Mouse (Mus musculus) telencephalon, adult 2 months (tissue): ENCODE data around the gene Rhoq.

Experiments
- DNase-seq: peaks from one replicate; pipeline ENCODE4 v3.0.0-alpha.2; 2011; ENCODE audit warnings: low read depth, low spot score

Gene Rhoq

DNA sequence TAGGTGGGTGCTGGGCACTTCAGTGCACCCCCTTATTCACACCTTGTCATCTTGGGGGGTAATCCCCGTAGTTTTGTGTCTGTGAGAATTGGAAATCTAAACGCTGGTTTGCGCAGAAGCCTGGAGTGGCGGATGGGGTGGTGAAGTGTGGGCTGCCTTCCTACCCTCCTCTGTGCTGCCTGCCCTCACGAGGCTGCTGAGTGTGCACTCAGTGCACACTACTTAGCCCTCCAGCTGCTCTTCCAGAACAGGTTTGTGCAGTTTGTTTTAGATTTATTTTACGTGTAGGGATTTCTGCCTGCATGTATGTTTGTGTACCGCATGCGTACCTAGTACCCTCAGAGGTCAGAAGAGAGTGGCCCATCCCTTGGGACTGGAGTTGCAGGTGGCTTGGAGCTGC, 28.4 kb downstream of the Rhoq start:
- DNase-seq, result no peak

DNA sequence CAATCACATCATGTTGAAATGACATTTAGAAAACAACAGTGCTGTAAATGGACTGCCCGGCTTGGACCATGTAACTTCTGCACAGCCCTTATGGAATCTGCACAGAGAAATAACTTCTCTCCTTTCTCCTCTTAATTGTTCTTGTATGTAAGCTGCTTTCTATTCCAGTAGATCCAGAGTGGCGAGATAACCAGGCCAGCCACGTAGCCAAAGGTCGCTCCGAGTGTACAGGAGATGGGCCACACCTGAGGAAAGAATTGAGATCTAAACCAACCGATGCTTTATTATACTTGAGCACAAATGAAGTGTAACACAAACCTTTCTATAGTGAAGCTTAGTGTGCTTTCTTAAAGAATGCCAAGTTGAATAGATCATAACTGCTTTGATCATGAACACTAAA, 34.4 kb downstream of the Rhoq start:
- DNase-seq, result no peak

DNA sequence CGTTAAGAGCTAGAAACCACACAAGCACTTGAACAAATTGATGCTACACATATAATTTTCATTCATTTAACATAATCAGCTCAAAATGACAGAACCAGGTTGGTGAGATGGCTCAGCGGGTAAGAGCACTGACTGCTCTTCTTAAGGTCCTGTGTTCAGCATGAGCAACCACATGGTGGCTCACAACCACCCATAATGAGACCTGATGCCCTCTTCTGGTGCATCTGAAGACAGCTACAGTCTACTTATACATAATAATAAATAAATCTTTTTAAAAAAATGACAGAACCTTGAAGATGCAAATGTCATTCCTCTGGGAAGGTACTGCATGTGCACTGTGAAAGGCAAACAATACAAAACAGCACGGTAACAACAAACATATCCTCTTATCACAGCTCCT, 46.1 kb downstream of the Rhoq start:
- DNase-seq, result no peak

DNA sequence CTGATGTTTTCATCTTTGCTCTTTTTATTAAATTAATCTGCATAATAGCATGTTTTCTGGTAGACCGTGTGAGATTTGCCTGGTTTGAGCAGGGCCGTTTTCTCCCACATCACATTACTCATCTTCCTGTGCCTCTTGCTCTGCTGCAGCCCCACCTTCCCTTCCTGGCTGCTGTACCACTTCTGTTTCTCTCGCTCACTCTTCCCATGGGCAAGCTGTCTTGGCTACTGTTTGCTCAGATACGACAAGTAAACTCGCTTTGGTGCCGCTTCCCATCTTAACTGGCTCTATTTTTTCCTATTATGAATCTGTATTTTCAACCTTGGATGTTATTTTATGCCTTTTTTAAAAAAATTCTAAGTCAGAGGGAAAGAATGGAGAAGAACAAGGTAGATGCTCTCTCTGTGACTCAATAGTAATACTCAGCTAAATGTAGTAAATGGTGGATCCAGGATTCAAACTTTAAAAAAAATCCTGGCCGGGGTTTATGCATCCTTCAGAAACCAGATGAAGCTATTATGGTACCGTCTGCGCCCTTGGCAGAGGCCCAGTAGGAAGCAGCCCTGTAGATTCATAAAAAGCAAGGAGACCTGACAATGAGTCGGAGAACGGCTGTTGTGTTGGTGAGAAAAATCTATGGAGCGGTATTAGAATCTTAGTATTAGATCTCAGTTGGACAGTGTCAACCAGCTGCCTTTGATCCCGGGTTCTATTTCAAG, 48.6 kb downstream of the Rhoq start:
- peak; percentile 54 for DNase-seq

DNA sequence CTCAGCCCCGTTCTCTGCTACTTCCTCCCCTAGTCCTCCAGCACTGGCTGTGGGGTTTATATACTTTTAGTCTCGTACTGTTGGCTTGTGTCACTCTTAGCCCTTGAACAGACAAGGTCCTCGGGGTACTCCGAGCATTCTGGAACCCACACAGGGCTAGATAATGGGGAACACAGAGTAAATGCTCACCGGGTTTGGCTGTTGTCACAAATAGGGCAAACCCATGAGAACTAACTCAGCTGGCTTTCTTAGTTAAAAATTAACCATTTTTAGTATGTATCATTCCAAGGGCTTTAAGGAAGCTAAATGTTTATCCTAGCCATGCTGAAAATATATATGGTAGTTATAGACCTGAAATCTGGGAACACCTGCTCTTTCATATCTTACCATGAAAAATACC, 56.8 kb downstream of the Rhoq start:
- no peak for DNase-seq

DNA sequence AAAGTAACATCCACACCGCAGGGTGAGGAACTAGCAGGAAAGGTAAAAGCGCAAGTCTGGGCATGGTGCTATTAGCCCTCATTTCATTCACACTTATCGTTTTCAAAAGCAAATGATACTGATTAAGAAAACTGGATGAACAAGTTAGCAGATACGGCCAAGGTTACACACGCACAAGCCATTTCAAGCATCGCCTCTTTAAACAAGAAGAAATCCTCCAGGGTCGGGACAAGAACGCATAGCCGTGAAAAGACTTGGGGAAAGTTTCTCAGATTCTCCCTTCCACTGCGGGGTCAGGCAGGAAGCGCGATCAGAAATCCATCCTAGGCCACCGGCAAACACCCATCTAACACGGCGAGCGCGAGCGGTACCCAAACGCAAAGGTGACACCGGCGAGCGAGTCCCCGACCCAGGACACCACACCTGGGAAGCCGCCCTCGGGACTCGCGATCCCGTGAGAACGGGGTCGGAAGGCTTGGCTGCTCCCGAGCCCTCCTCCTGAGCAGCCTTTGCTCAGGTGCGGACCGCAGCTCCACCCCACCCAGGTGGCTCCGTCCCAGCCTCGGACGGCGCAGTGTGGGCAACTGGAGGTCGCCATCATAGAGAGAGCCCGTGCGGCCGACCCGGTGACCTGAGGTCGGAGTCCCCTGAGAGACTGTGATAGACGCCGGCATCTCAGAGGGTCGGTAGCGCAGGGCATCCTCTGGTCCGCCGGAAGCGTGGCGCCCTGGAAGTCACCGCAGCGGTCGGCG, 61.8 kb downstream of the Rhoq start:
- DNase-seq, result no peak

DNA sequence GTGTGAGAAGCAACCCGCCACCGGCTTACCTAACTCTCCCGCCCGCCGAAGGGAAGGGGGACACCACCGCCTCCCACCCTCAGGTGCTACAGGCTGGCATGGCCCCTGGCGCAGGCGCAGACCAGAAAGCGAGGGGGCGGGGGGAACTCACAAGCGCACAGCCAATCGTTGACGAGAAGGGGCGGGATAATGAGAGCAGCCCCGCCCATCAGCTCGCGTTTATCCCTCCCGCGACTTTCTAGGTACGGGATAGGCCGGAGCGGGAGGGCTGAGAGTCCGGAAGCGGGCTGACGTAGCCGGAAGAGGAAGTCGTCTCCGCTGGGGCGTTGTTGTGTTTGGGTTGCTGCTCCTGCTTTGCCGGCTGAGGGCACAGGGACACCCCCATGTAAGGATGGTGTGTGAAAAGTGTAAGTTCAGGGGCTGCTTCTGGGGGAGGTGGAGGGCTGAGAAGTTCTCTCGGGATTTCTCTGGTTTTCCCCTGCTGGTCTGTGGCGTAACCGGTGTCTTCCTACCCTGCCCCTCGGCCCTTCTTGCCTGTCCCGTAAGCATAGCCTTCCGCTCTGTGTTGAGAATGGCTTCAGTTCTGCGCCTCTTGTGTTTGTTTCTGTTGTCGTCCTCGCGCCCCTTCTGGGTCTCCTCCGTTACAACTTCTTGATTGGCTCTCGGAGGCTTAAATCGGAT, 62.5 kb downstream of the Rhoq start, which contains the start of the genes Pigf and Cript:
TSS of gene Pigf (minus strand) at position 138 of the 681 bp plus-strand sequence.
TSS of gene Cript (plus strand) at position 282 of the 681 bp plus-strand sequence.
- DNase-seq, result peak; percentile 97

DNA sequence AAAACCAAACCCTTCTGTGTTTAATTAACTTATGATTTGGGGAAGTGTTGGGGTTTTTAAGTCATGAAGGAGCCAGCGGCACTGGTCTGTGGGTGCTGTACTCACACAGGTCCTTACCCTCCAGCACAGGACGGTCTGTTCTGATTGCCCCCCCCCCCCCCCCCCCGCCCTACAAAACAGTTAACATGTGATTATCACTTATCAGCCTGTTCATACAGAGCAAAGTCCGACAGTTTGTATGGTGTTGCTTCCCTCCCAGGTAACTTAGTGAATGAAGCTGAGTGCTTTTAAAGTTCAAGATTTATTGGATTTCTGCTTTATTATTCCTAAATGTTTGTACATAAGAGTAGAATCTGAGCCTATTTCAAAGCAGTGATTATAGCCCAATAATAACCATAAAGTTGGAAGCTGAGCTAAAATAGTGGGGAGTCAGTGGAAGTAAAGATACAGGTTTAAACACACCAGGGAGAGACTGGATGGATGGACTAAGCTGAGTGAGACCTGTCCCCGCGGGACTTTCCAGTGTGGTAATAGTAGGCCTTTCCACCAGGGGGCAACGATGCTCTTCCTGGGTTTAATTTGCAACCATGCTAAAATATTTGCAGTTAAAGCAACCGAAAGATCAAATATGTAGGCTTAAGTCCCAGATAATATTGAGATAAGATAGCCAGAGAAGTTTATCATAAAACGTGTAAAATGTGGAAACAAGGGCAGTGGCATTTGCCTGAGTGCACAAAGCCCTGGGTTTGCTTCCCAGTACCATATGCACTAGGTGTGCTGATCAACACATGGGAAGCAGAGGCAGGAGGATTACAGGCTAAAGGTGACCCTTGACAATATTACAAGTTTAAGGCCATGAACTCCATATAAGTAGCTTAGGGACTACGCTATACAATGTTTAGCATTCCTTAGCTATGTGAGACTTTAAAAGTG, 73.5 kb downstream of the Rhoq start:
- DNase-seq, result peak; percentile 34

DNA sequence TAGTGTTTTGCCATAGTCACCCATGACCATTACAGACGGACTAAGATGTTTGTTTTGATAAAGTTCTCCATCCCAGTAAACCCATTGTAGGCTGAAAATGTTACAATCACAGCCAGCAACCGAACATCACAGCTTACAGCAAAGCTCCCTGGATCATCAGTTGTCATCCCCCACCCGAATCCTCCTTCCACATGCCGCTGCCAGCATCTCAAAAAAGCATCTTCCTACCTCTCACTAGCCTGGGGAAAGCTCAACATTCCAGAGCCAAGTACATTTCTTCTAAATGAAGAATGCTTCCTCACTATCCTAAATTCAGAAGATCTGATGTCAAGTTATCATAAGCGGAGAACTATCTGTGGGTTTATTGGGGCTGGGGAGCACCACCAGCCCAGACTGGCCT, 75.6 kb downstream of the Rhoq start:
- DNase-seq, result peak; percentile 68

DNA sequence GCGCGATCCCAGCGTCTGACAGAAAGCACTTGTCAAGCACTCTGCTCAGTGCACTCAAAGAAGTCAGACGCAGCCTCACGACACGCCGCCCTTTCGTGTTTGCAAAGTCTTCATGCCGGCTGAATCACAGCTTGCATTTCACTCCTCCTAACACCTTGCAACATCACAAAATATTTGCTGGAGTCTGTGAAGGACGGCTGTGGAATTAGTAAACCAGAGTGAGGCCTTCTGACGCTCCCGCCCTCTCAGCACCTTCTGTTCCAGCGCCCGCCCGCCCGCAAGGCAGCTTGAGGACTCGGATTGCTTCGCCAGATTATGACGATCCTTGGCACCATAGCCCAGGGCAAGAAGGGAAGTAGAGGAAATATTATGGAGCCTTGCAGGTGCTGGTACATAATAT, 78.9 kb downstream of the Rhoq start:
- peak; percentile 72 for DNase-seq

DNA sequence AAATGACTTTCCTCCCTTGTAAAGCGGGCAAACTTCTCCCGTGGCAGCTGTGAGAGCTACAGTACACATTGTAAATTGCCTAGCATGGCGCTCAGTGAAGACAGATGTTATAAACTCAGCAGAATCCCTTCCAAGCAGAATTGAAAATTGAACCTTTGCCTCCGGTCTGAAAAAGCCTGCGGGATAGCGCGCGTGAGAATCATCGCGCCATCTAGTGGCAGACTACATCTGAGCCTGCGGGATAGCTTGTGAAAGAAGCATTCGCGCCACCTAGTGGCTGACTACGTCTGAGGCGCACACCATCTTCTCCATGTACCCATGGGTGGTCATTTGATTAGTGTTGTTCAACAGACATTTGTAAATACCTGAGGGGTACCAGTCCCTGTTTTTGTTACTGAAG, 81.5 kb downstream of the Rhoq start:
- peak; percentile 88 for DNase-seq

DNA sequence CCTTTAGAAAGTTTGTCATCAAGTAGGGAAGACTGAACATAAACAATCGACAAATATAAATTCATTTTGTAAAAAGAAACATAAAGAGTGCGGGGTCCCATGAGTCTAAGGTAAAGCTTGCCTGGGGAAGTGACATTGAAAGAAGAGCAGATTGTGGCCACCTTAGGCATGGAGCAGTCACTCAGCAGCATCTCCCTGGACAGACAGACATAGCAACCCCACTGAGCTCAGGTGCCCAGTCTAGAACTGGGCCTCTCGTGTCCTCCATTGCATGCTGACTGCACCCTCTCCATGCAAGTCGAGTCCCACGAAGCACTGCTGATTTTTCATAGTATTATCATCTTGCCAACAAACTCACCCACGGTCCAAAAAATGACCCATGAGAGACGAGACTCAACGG, 81.9 kb downstream of the Rhoq start:
- DNase-seq, result no peak
